Mouse (Mus musculus) neural tube, embryonic 11.5 days (tissue): ENCODE results near the gene H2al1a. TPM values are rescaled to one million over a fixed set of nuclear protein-coding genes. Genes with fewer than 3 reads are reported as not detected.
"Not testable (repeated sequence)": the region's sequence is repeated elsewhere in the genome, so short reads cannot be mapped to it uniquely, and the experiment has no call there.

Experiments used
- ATAC-seq: fragments of 200-750 bp; cut with Nextera tagmentation; 2 replicates; pipeline ENCODE4 v1.8.0; 2017; ENCODE audit warnings: moderate number of reproducible peaks, mild to moderate bottlenecking, moderate TSS enrichment, moderate library complexity; ENCODE audit not compliant: insufficient read depth, low FRiP score, low TSS enrichment
- DNase-seq: peaks from one replicate; pipeline ENCODE4 v3.0.0-alpha.2; 2015; ENCODE audit warnings: low spot score
- H3K27ac ChIP-seq: fragments of 300-500 bp; sonication (generic); 2 replicates; pipeline ENCODE4 v1.5.1; 2014; ENCODE audit warnings: low read depth, mild to moderate bottlenecking, low read length
- H3K27me3 ChIP-seq: fragments of 300-500 bp; sonication (generic); 2 replicates; pipeline ENCODE4 v1.6.1; 2014; ENCODE audit warnings: mild to moderate bottlenecking, low read length, mixed read lengths; ENCODE audit not compliant: control insufficient read depth, insufficient read depth
- H3K36me3 ChIP-seq: fragments of 300-500 bp; sonication (generic); 2 replicates; pipeline ENCODE4 v1.6.1; 2014; ENCODE audit warnings: mild to moderate bottlenecking, low read length, moderate library complexity, mixed read lengths; ENCODE audit not compliant: control insufficient read depth, insufficient read depth
- H3K4me1 ChIP-seq: fragments of 300-500 bp; sonication (generic); 2 replicates; pipeline ENCODE4 v1.6.1; 2014; ENCODE audit warnings: low read length, mixed read lengths; ENCODE audit not compliant: control insufficient read depth, insufficient read depth
- H3K4me2 ChIP-seq: fragments of 300-500 bp; sonication (generic); 2 replicates; pipeline ENCODE4 v1.6.1; 2014; ENCODE audit warnings: low read depth, mild to moderate bottlenecking, moderate library complexity
- H3K4me3 ChIP-seq: fragments of 300-500 bp; sonication (generic); 2 replicates; pipeline ENCODE4 v1.5.1; 2014; ENCODE audit warnings: low read depth, low read length
- H3K9ac ChIP-seq: fragments of 300-500 bp; sonication (generic); 2 replicates; pipeline ENCODE4 v1.6.1; 2014; ENCODE audit warnings: mild to moderate bottlenecking, low read length
- H3K9me3 ChIP-seq: fragments of 300-500 bp; sonication (generic); 2 replicates; pipeline ENCODE4 v1.6.1; 2016; ENCODE audit warnings: low read length; ENCODE audit not compliant: control insufficient read depth
- WGBS: fragments of 180-500 bp; shearing (Covaris S2); extraction: QIAGEN DNeasy Blood & Tissue Kit; methylation state at CpG from one replicate; pipeline ENCODE4 v1.1.7; 2014; 5-methylcytosine and 5-hydroxymethylcytosine counted together
- polyA plus RNA-seq: library from polyadenylated mRNA; unstranded; fragments of >200 nt; fragmentation: Nextera tagmentation; extraction: Ambion mirVana; gene quantifications from 2 replicates; pipeline ENCODE4 v1.2.1, GENCODE M21; 2014

H2al1a gene
- polyA plus RNA-seq, 1 experiment from 2014 or later = not detected

DNA sequence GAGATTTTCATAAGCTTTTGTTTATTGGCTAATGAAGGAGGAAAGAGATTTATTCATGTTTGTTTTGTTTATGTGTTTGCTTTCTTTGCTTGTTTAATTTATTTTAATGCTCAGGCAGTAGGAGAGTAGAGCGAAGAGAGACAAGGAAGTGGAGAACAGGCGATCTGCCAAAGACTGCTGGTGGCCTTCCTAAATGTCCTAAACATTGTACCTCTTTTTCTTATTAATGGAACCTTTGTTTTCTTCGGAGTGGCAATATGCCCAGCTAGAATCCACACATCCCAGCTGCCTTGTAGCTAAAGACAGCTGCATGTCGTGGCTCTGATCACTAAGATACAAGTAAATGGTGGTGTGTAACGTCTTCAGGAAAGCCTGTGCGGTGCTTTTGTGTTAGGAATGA lies 22.0 kb upstream of the H2al1a start:
- no peaks in the 10 kb centered on the region for H3K36me3 ChIP-seq
- no peak overlapping the region for H3K4me2 ChIP-seq
- no peaks in the 10 kb centered on the region for H3K27me3 ChIP-seq
- 77% methylated on average over 6 of the region's 6 CpGs for WGBS
- no peaks in the 10 kb centered on the region for H3K9me3 ChIP-seq
- DNase-seq = no peak
- no peak for ATAC-seq
- no peak overlapping the region for H3K4me3 ChIP-seq
- no peaks in the 10 kb centered on the region for H3K4me1 ChIP-seq
- H3K9ac ChIP-seq = no peak overlapping the region
- H3K27ac ChIP-seq = no peak overlapping the region

DNA sequence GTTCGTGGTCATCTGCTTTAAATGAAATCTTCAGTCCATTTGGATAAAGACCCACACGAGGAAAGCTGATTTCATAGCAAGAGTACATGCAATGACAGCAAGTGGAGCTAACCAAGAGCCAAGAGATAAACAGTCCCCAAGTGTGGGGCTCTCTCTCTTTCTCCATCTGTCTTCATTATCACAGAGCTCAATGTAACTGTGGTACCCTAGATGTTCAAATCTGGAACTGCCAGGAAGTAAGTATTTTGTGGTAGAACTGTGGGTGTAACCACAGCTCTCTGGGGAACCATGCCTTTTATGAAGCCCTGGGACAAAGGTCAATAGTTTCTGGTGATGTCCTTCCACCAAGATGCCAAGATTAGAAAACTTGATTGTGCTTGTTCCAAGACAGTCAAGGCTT lies 18.3 kb upstream of the H2al1a start:
- no peak overlapping the region for H3K4me3 ChIP-seq
- H3K9me3 ChIP-seq = no peaks in the 10 kb centered on the region
- no peak overlapping the region for H3K9ac ChIP-seq
- no peak overlapping the region for H3K27ac ChIP-seq
- DNase-seq = no peak
- H3K4me2 ChIP-seq = no peak overlapping the region
- no peak for ATAC-seq
- H3K4me1 ChIP-seq = no peaks in the 10 kb centered on the region
- H3K27me3 ChIP-seq = no peaks in the 10 kb centered on the region
- H3K36me3 ChIP-seq = no peaks in the 10 kb centered on the region
- WGBS = 68% methylated on average over 2 of the region's 2 CpGs

DNA sequence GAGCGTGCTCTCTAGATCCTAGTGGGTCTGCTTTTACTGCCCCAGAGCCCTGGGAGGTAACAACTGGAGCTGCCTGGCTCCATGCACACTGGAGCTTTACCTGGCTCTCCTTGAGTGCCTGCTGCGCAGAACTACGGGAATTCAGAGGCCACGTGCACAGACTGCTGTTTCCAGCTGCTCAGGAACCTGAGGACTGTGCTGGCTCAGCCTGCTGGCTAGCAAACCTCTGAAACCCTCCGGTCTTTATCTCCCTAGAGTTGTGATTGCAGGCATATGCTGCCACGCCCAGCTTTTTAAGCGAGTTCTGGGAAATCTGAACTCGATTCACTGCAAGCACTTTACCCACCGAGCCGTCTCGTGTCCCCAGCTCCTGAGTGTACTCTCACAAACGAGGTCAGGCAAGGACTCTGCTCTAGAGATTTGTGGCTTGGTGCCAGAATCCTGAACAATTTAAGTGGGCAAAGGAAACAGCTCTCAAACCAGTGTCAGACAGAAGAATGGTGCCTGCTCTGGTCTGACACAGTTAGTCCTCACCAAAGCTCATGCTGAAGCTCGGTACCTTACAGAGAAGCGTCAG lies 10.7 kb upstream of the H2al1a start:
- WGBS = 79% methylated on average over 14 of the region's 14 CpGs
- no peak for DNase-seq
- no peak overlapping the region for H3K4me2 ChIP-seq
- H3K27ac ChIP-seq = no peak overlapping the region
- H3K27me3 ChIP-seq = no peaks in the 10 kb centered on the region
- H3K9me3 ChIP-seq = no peaks in the 10 kb centered on the region
- no peaks in the 10 kb centered on the region for H3K36me3 ChIP-seq
- no peak overlapping the region for H3K4me3 ChIP-seq
- no peak for ATAC-seq
- no peak overlapping the region for H3K9ac ChIP-seq
- H3K4me1 ChIP-seq = no peaks in the 10 kb centered on the region

DNA sequence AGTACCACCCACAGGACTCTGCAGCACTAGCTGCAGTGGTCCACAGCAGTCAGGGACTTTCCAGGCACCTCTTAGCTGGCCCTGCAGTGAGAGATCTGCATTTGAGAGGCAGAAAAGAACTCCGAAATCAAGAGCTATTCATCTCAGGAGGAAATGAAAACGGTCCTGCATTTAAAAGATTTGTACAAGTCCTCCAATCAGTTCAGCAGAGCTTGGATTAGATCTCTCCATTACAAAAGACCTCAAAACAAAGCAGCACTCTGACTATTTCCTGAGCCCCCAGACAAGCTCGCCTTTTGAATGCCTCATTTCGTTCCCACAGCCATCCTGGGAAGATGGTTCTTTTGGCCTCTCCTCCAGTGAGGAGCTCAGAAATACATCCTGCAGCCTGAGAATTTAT lies 9.8 kb upstream of the H2al1a start:
- Histone ChIP-seq H3K4me3 (no peak overlapping the region), H3K9me3 (no peaks in the 10 kb centered on the region), H3K36me3 (no peaks in the 10 kb centered on the region), H3K4me1 (no peaks in the 10 kb centered on the region), H3K27ac (no peak overlapping the region), H3K4me2 (no peak overlapping the region), H3K27me3 (no peaks in the 10 kb centered on the region), H3K9ac (no peak overlapping the region)
- 67% methylated on average over 4 of the region's 4 CpGs for WGBS
- ATAC-seq (no peak), DNase-seq (no peak)

DNA sequence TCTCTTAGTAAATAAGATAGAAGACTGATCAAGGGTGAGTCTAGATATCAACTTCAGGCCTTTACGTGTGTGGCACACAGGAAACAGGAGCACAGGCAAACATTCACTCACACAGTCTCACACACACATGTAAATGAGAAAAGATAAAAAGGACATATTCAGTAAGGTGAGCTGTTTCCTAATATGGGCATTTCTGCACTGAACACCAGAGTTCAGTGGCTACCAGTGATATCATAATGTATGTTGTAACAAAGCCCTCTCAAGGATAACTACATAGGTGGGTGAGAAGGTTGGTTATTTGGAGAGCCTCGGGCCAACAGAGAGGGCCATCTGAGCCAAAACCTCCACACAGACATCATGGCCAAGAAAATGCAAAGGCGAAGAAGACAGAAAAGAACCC lies 3.1 kb downstream of the H2al1a start, which contains the start of gene H2al1b:
Gene H2al1b (plus strand): TSS at position 301 of the 400 bp plus-strand sequence.
- H3K36me3 ChIP-seq, H3K4me2 ChIP-seq, H3K4me1 ChIP-seq, ATAC-seq, DNase-seq, H3K9me3 ChIP-seq, H3K9ac ChIP-seq, H3K27me3 ChIP-seq, H3K27ac ChIP-seq, H3K4me3 ChIP-seq: not testable (repeated sequence)
- 88% methylated on average over 1 of the region's 3 CpGs for WGBS

DNA sequence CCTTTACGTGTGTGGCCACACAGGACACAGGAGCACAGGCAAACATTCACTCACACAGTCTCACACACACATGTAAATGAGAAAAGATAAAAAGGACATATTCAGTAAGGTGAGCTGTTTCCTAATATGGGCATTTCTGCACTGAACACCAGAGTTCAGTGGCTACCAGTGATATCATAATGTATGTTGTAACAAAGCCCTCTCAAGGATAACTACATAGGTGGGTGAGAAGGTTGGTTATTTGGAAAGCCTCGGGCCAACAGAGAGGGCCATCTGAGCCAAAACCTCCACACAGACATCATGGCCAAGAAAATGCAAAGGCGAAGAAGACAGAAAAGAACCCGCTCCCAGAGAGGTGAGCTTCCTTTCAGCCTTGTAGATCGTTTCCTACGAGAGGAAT lies 6.3 kb downstream of the H2al1a start, which contains the start of gene H2al1c:
Gene H2al1c (plus strand): TSS at position 301 of the 400 bp plus-strand sequence.
- not testable (repeated sequence) for H3K36me3 ChIP-seq, ATAC-seq, H3K4me1 ChIP-seq, H3K4me3 ChIP-seq, H3K4me2 ChIP-seq, H3K27me3 ChIP-seq, DNase-seq, H3K9me3 ChIP-seq, H3K27ac ChIP-seq, H3K9ac ChIP-seq
- 92% methylated on average over 1 of the region's 6 CpGs for WGBS

DNA sequence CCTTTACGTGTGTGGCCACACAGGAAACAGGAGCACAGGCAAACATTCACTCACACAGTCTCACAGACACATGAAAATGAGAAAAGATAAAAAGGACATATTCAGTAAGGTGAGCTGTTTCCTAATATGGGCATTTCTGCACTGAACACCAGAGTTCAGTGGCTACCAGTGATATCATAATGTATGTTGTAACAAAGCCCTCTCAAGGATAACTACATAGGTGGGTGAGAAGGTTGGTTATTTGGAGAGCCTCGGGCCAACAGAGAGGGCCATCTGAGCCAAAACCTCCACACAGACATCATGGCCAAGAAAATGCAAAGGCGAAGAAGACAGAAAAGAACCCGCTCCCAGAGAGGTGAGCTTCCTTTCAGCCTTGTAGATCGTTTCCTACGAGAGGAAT lies 9.5 kb downstream of the H2al1a start, which contains the start of gene H2al1d:
Gene H2al1d (plus strand): TSS at position 301 of the 400 bp plus-strand sequence.
- not testable (repeated sequence) for H3K36me3 ChIP-seq, H3K4me3 ChIP-seq, H3K27me3 ChIP-seq, ATAC-seq, H3K9me3 ChIP-seq, DNase-seq, H3K4me1 ChIP-seq, H3K27ac ChIP-seq, H3K9ac ChIP-seq, H3K4me2 ChIP-seq
- WGBS = no CpG with 5 or more reads among the region's 6 CpGs

DNA sequence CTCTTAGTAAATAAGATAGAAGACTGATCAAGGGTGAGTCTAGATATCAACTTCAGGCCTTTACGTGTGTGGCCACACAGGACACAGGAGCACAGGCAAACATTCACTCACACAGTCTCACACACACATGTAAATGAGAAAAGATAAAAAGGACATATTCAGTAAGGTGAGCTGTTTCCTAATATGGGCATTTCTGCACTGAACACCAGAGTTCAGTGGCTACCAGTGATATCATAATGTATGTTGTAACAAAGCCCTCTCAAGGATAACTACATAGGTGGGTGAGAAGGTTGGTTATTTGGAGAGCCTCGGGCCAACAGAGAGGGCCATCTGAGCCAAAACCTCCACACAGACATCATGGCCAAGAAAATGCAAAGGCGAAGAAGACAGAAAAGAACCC lies 12.6 kb downstream of the H2al1a start, which contains the start of gene H2al1e:
Gene H2al1e (plus strand): TSS at position 301 of the 400 bp plus-strand sequence.
- H3K27ac ChIP-seq, DNase-seq, H3K27me3 ChIP-seq, H3K36me3 ChIP-seq, H3K9ac ChIP-seq, H3K4me1 ChIP-seq, H3K4me3 ChIP-seq, ATAC-seq, H3K9me3 ChIP-seq, H3K4me2 ChIP-seq: not testable (repeated sequence)
- no CpG with 5 or more reads among the region's 3 CpGs for WGBS

DNA sequence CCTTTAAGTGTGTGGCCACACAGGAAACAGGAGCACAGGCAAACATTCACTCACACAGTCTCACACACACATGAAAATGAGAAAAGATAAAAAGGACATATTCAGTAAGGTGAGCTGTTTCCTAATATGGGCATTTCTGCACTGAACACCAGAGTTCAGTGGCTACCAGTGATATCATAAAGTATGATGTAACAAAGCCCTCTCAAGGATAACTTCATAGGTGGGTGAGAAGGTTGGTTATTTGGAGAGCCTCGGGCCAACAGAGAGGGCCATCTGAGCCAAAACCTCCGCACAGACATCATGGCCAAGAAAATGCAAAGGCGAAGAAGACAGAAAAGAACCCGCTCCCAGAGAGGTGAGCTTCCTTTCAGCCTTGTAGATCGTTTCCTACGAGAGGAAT lies 15.8 kb downstream of the H2al1a start, which contains the start of gene H2al1f:
Gene H2al1f (plus strand): TSS at position 301 of the 400 bp plus-strand sequence.
- H3K9me3 ChIP-seq, DNase-seq, H3K9ac ChIP-seq, H3K27me3 ChIP-seq, H3K4me3 ChIP-seq, H3K4me2 ChIP-seq, H3K4me1 ChIP-seq, H3K27ac ChIP-seq, ATAC-seq, H3K36me3 ChIP-seq: not testable (repeated sequence)
- no CpG with 5 or more reads among the region's 6 CpGs for WGBS
